Mouse (Mus musculus) testis, postnatal 10 days (tissue): Measurements from ENCODE around the gene Scgb1c1.
"Not testable (repeated sequence)": the region's sequence is repeated elsewhere in the genome, so short reads cannot be mapped to it uniquely, and the experiment has no call there.

Experiments used
- DNase-seq: peaks from one replicate; pipeline ENCODE4 v3.0.0; 2021; ENCODE audit warnings: low spot score

Gene Scgb1c1

GRCm38 (mm10) chr7:140880865-140881515 is 35.6 kb downstream of the Scgb1c1 start:
- DNase-seq, result no peak

- DNase-seq, result peak; percentile 99
These were observed 36.5 kb downstream of the Scgb1c1 start, which contains the start of the genes Psmd13 and Sirt3 for GRCm38 (mm10) chr7:140881696-140882468. TSS of gene Psmd13 (plus strand) at chr7:140881968. TSS of gene Sirt3 (minus strand) at chr7:140882309.

GRCm38 (mm10) chr7:140882469-140882803 is 37.1 kb downstream of the Scgb1c1 start:
- DNase-seq, result no peak

GRCm38 (mm10) chr7:140890636-140891035 is 45.3 kb downstream of the Scgb1c1 start:
- DNase-seq, result not testable (repeated sequence)

GRCm38 (mm10) chr7:140894031-140894430 is 48.7 kb downstream of the Scgb1c1 start:
- DNase-seq, result no peak

GRCm38 (mm10) chr7:140894611-140895010 is 49.3 kb downstream of the Scgb1c1 start:
- DNase-seq, result no peak
